Mouse (Mus musculus) layer of hippocampus, adult 8-10 months (tissue): Measurements from ENCODE around the gene Iqcf1. TPM values are rescaled to one million over a fixed set of nuclear protein-coding genes. Genes with fewer than 3 reads are reported as not detected.
A peak's percentile ranks its signal among the peaks of the same experiment; 100 is the strongest.

ENCODE experiments used
- DNase-seq, 2 experiments: peaks; one replicate each; pipeline ENCODE4 v3.0.0; 2022; ENCODE audit warnings: low spot score in 2 of 2
- total RNA-seq, 4 experiments: library from RNA; stranded (reverse); gene quantifications; 2 replicates each; pipeline ENCODE4 v1.2.4; 2022

Iqcf1 gene
- total RNA-seq, 4 experiments from 2014 or later: not detected

DNA sequence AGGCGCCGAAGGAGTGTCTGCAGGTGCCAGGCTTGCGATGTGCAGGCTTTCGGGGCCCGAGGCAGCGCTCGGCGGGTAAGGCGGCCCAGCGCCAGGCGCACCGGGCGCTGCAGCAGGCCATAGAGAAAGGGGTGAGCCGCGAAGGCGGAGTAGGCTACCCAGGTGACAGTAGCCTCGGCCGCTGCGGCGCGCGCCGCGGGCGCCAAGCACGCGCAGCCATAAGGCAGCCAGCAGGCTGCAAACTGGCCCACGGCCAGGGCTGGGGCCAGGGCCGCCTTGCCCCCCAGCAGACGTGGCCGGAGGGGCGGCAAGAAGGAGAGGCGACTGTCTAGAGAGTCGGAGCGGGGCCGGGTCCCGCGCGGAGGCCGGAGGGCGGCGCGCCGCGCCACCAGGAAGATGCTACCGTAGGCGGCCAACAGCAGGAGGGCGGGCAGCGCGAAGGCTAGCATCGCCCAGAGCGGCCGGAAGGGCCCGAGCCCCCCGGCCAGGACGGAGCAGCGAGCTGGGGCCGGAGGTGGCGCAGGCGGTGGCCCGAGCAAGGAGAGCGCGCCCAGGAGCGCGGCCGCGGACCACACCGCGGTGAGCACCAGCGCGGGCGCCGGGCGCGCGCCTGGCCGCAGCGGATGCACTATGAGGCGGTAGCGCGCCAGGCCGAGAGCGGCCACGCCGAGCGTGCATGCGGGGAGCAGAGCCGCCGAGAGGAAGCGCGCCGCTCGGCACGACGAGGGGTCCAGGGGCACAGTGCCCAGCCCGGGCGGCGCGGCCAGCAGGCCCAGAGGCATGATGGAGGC is 34.8 kb upstream of the Iqcf1 start:
- DNase-seq: peak; percentile 44 to 75

DNA sequence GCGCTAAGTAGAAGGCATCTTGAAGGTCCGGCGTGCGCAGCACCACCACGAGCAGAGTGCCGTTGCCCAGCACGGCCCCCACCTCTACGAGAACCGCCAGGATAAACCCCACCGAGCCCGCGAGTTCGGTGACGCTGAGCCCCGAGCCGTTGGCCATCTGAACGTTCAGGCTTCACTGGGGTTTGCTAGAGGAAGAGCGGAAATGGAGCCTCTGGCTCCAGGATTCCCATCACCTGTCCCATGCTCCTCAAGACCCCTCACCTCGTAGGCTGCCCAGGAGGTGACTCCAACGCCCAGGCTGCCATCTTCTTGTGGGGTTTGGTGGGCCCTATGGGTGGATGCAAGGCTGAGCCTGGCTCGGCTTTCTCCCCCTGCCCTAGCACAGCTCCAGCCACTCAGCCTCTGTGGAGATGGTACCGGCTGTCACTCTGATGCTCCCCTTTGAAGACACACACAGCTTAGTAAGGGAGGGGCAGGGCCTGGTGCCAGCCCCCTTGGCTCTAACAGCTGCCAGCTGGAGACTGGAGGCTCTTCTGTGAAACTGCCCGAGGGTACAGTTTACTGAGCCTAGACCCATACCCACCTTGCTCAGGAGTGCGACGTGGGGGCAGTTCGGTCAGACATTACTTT is 34.1 kb upstream of the Iqcf1 start, which contains the start of gene Gpr62:
TSS of gene Gpr62 (minus strand) at position 368 of the 630 bp plus-strand sequence.
- peak; percentile 75 to 83 for DNase-seq

GRCm38 (mm10) chr9:106466721-106467120 is 33.0 kb upstream of the Iqcf1 start:
- DNase-seq: no peak

GRCm38 (mm10) chr9:106467746-106468145 is 32.0 kb upstream of the Iqcf1 start:
- no peak for DNase-seq

DNA sequence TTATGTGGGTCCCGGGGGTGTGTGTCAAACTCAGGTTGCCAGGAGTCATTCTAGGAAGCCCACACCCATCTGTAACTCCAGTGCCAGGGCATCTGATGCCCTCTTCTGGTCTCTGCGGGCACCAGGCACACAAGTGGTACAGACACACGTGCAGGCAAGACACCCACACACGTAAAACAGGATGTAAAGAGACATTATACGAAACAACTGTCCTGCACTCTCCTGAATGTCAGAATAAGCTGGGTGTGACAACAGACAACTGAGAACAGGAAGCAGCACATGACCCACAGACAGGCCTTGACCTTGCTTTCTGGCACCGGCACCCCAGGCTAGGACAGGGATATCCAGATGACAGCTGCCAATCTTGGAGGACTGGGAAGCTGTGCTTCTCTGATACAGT is 30.4 kb upstream of the Iqcf1 start:
- no peak for DNase-seq

GRCm38 (mm10) chr9:106469776-106470175 is 30.0 kb upstream of the Iqcf1 start:
- no peak for DNase-seq

DNA sequence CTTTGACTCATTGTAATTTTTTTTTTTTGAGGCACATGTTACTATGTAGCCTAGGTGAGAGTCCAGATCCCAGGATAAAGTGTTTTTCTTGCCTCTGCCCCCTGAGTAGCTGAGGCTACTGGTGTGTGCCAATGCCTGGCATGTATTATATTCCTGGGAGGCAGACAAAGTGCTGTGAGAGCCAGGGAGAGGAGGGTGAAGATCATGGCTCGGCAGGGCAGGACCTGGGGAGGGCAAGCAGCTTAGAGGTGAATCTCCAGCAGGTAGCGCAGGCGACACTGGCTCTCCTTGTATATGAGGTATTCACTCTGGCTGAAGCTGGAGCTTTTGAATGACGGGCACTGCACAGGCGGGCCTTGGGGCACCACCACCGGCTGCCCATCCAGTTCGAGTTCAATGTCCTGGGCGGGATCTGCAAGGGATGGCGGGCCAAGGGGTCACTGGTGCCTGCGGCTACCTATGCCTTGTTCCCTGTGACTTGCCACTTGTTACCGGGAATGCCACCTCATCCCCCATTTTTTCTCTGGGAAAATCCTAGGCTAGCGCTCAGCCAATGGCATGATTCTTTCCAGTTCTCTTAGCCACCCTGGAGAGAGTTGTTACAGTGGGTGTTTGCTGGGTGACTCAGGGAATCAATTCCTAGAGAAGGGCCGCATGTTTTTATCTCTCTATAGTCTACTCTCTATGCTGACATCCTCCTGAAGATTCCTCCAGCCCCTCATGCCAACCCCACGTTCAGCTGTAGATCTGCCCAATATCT is 28.6 kb upstream of the Iqcf1 start:
- DNase-seq: peak in 1 of 2 experiments; percentile 10

DNA sequence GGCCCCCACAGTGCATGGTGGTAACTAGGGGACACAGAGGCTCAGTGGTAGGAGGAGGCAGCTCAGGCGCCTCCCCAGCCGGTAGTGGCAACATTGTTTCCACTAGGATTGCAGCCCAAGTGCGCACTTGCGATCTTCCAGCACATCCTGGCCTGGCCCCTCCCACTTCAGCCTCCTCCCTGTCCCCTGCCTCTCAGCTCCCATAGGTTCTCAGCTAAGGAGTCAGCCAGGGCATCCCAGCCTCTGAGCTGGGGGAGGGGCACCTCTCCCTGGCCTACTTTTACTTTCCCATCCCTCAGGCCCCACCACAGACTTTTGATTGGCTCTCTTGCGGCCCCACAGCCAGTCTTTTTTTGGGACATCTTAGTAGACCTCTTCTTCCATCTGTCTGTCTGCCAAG is 27.9 kb upstream of the Iqcf1 start:
- DNase-seq: peak in 1 of 2 experiments; percentile 60

- DNase-seq: peak; percentile 8 to 20
Measured at GRCm38 (mm10) chr9:106472321-106472720, 27.4 kb upstream of the Iqcf1 start.

- peak; percentile 3 to 27 for DNase-seq
Measured at GRCm38 (mm10) chr9:106473081-106473752, 26.6 kb upstream of the Iqcf1 start.

GRCm38 (mm10) chr9:106473753-106474105 is 26.0 kb upstream of the Iqcf1 start:
- peak in 1 of 2 experiments; percentile 25 for DNase-seq

GRCm38 (mm10) chr9:106474456-106474855 is 25.3 kb upstream of the Iqcf1 start:
- DNase-seq: peak; percentile 49 to 60

- DNase-seq: peak in 1 of 2 experiments; percentile 13
Measured at GRCm38 (mm10) chr9:106475046-106475445, 24.7 kb upstream of the Iqcf1 start.

- DNase-seq: peak in 1 of 2 experiments; percentile 3
Measured at GRCm38 (mm10) chr9:106475663-106476001, 24.1 kb upstream of the Iqcf1 start, which contains the start of gene Rrp9. TSS of gene Rrp9 (plus strand) at chr9:106475963.

DNA sequence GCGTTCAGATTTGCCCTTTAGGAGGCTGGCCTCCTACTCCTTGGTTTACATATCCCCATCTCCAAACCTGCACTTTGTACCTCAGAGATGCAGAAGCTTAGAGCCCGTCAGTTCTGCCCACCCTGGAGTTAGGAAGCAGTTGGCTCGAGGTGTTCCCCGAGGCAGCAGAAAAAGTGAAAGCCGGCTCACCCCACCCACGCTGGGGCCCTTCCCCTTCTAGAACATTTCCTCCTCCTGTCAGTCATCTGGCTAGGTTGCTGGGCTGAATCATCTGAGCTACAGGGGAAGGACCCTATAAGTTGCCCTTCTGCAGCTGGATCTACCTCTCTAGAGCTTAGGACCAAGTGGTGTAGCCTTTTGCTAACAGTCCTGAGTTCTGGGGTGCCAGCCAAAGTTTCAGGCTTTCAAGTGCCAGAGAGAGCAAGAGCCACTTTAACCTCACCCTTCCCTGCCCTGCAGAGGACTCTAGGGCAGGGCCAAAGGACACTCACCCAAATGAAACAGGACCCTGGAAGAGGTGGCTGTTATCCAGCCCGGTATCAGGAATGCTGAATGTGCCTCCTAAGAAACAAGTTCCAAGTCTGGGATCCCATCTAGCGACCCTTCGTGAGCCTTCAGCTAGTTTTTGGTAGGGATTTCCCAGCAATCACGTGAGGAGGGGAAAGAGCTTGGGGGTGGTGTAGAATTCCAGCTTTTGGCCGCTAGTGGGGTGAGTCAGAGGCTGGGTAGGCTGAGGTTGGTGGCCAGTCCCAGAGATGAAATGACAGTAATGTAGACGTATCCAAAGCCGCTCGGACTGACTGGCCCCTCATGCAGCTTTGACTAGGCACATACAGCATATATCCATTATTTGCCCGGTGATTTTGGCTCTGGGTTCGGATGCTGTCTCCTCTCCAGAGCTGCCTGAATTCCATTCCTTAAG is 23.5 kb upstream of the Iqcf1 start:
- DNase-seq: peak; percentile 21 to 32

DNA sequence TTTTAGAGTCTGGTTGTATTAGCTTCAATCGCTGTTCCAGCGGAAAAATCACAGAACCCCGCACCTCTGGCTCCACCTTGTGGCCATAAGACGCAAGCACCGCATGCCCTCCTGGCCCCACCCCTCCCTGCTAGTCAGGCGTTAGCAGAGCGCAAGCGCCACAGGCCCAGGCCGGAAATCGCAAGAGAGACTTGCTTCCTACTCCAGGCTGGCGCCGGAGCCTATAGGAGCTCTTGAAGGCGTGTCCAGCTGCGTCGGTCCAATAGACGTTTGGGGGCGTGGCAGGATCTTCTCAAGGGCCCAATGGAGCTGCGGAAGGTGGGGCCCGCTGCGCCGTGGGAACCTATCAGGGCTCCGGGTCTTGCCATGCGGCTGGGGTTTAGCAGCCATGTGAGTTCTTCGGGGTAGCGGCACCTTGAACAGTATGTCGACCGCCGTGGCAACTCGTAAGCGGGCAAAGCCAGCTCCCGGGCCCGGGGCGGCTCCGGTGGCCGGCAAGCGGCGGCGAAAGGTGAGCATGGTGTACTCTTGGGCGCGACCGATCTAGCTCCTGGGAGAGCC is 22.8 kb upstream of the Iqcf1 start, which contains the start of gene Parp3:
TSS of gene Parp3 (minus strand) at position 26 of the 561 bp plus-strand sequence.
- peak; percentile 100 for DNase-seq

DNA sequence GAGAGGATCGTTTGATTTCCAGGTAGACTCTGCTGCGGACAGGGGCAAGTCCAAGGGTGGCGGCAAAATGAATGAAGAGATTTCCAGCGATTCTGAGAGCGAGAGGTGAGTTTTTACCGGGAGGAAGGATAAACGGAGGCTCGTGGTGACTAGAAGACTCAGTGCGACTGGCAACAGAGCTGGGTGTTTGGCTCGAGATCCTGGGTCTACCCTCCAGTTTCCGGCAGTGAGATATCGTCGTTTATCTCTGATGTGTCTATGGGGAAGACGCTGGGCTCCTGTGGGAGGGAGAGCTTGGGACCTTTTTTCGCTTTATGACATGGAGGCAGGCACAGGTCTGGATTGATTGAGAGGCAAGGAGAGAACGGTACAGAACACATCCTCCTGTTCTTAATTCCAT is 22.1 kb upstream of the Iqcf1 start:
- peak in 1 of 2 experiments; percentile 3 for DNase-seq

DNA sequence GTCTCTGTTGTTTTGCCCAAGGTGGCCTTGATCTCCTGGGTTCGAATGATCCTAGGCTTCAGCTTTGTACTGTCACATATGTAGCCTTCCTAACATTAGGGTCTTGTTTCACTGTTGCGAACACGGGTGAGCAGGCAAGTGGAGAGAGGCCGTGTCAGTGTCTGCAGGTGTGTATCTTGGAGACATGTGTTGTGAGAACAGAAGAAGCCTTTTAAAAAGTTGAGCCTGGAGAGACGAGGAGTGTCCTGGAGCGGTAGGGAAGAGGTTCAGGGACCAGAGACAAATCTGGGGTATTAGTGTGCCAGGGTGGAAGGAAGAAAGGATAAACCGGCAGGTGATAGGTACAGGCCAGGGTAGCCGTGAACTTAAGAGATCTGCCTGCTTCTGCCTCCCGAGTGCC is 21.7 kb upstream of the Iqcf1 start:
- DNase-seq: peak in 1 of 2 experiments; percentile 2

DNA sequence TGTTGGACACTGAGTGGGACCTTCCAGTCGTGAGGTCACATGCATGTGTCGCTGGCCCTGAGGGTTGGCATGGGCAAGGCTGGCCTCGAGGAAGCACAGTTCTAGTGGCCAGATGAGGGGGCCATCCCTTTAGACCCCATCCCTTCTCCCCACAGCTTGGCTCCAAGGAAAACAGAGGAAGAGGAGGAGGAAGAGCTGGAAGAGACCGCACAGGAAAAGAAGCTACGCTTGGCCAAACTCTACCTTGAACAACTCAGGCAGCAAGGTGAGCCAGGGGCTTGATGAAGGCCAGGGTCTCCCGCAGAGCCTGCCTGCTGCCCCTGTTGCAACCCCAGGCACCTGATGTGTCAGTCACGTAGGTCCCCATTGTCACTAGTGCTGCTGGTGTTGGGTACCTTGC is 19.2 kb upstream of the Iqcf1 start:
- peak in 1 of 2 experiments; percentile 3 for DNase-seq

DNA sequence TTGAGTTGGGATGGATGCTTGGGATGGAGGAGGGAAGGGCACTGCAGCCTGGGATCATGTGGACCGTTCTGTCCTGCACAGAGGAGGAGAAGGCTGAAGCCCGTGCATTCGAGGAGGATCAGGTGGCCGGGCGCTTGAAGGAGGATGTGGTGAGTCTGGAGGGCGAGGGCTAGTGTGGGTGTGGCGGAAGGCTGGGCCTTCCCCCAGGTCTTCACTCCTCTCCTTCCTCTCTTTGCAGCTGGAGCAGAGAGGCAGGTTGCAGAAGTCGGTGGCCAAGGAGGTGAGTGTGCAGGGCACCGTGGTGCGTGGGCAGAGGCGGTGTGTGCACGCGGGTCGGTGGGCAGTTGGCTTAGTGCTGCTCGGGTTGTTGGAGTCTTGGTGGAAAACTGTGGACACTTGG is 18.7 kb upstream of the Iqcf1 start:
- peak in 1 of 2 experiments; percentile 5 for DNase-seq
